Mouse (Mus musculus): ENCODE results near the gene Med16.
"Not testable (repeated sequence)": the region's sequence is repeated elsewhere in the genome, so short reads cannot be mapped to it uniquely, and the experiment has no call there.

- peak; percentile 79 for TF ChIP-seq CTCF (conservative IDR thresholded peaks at IDR 0.05; ENCODE audit: insufficient read depth, insufficient read length, low read depth, low read length)
- not testable (repeated sequence) for TF ChIP-seq POLR2A (IDR thresholded peaks at IDR 0.05; ENCODE audit: low read depth, low read length)
Observed at GRCm38 (mm10) chr10:79892451-79893118, 16.1 kb downstream of the Med16 start.

All from kidney, adult 2 months (tissue).